Mouse (Mus musculus) midbrain, embryonic 15.5 days (tissue): ENCODE measurements around the gene Bpifb6. TPM values are rescaled to one million over a fixed set of nuclear protein-coding genes. Genes with fewer than 3 reads are reported as not detected.

Source experiments
- polyA plus RNA-seq: library from polyadenylated mRNA; unstranded; fragments of >200 nt; fragmentation: Nextera tagmentation; extraction: Ambion mirVana; gene quantifications from 2 replicates; pipeline ENCODE4 v1.2.1, GENCODE M21; 2015

The Bpifb6 gene
- polyA plus RNA-seq, 1 experiment from 2014 or later = not detected

Other genes with a start within 250 kb of the Bpifb6 start
- 0.13 TPM in 1 of 2 replicates, not detected in the other for gene Dnmt3c, start 203.7 kb upstream of the Bpifb6 start, polyA plus RNA-seq
- gene Mapre1, start 159.1 kb upstream of the Bpifb6 start, polyA plus RNA-seq = 333 and 370 TPM in 2 replicates
- 0.04 TPM in 2 replicates for gene Efcab8, start 120.5 kb upstream of the Bpifb6 start, polyA plus RNA-seq
- gene Sun5, start 29.3 kb upstream of the Bpifb6 start, polyA plus RNA-seq = not detected in 2 replicates
- gene Bpifb2, start 25.3 kb upstream of the Bpifb6 start, polyA plus RNA-seq = not detected in 2 replicates
- not detected in 2 replicates for gene Bpifb3, start 17.8 kb downstream of the Bpifb6 start, polyA plus RNA-seq
- gene Bpifb4, start 37.8 kb downstream of the Bpifb6 start, polyA plus RNA-seq = not detected in 2 replicates
- not detected in 2 replicates for gene Bpifa6, start 74.6 kb downstream of the Bpifb6 start, polyA plus RNA-seq
- gene Bpifa2, start 107.9 kb downstream of the Bpifb6 start, polyA plus RNA-seq = not detected in 2 replicates
- not detected in 2 replicates for gene Bpifa3, start 229.9 kb downstream of the Bpifb6 start, polyA plus RNA-seq
- gene Bpifa1, start 242.5 kb downstream of the Bpifb6 start, polyA plus RNA-seq = not detected in 2 replicates